Mouse (Mus musculus) adrenal gland, postnatal 36 days (tissue): Measurements from ENCODE around the gene Ifitm10. TPM values are rescaled to one million over a fixed set of nuclear protein-coding genes. Genes with fewer than 3 reads are reported as not detected.
"Not testable (repeated sequence)": the region's sequence is repeated elsewhere in the genome, so short reads cannot be mapped to it uniquely, and the experiment has no call there.

Experiments used
- DNase-seq, 2 experiments: peaks; one replicate each; pipeline ENCODE4 v3.0.0; 2021; ENCODE audit warnings: mixed read lengths in 1 of 2
- total RNA-seq, 2 experiments: library from RNA; stranded (reverse); gene quantifications; 2 replicates each; pipeline ENCODE4 v1.2.3; 2021

The Ifitm10 gene
- total RNA-seq, 2 experiments from 2014 or later = 3.0 to 4.4 TPM

GRCm38 (mm10) chr7:142368856-142369255, 4.7 kb downstream of the Ifitm10 start:
- DNase-seq = no peak

- no peak for DNase-seq
Observed at GRCm38 (mm10) chr7:142363107-142363506, 10.4 kb downstream of the Ifitm10 start.

- DNase-seq = no peak
Observed at GRCm38 (mm10) chr7:142360743-142361142, 12.8 kb downstream of the Ifitm10 start.

- DNase-seq = peak in 1 of 2 experiments; percentile 30
Observed at GRCm38 (mm10) chr7:142359129-142359528, 14.4 kb downstream of the Ifitm10 start.

- DNase-seq = no peak
Observed at GRCm38 (mm10) chr7:142357566-142357965, 16.0 kb downstream of the Ifitm10 start.

GRCm38 (mm10) chr7:142354661-142355233, 18.8 kb downstream of the Ifitm10 start:
- no peak for DNase-seq

GRCm38 (mm10) chr7:142353854-142354253, 19.7 kb downstream of the Ifitm10 start:
- DNase-seq = no peak

GRCm38 (mm10) chr7:142351569-142351968, 22.0 kb downstream of the Ifitm10 start:
- no peak for DNase-seq

- DNase-seq = no peak
Observed at GRCm38 (mm10) chr7:142349308-142349961, 24.1 kb downstream of the Ifitm10 start.

- DNase-seq = no peak
Observed at GRCm38 (mm10) chr7:142347542-142347941, 26.0 kb downstream of the Ifitm10 start.

GRCm38 (mm10) chr7:142342247-142342640, 31.3 kb downstream of the Ifitm10 start:
- no peak for DNase-seq

GRCm38 (mm10) chr7:142341564-142342246, 31.8 kb downstream of the Ifitm10 start:
- no peak for DNase-seq

GRCm38 (mm10) chr7:142340269-142340970, 33.1 kb downstream of the Ifitm10 start:
- DNase-seq = no peak

GRCm38 (mm10) chr7:142335151-142335550, 38.4 kb downstream of the Ifitm10 start:
- no peak for DNase-seq

- peak; percentile 90 to 93 for DNase-seq
Observed at GRCm38 (mm10) chr7:142334246-142334645, 39.3 kb downstream of the Ifitm10 start.

- not testable (repeated sequence) for DNase-seq
Observed at GRCm38 (mm10) chr7:142332741-142333140, 40.8 kb downstream of the Ifitm10 start.

- DNase-seq = no peak
Observed at GRCm38 (mm10) chr7:142331281-142331680, 42.3 kb downstream of the Ifitm10 start.

GRCm38 (mm10) chr7:142330271-142330724, 43.3 kb downstream of the Ifitm10 start:
- DNase-seq = peak; percentile 55 to 74

- DNase-seq = no peak
Observed at GRCm38 (mm10) chr7:142328507-142328906, 45.0 kb downstream of the Ifitm10 start.

GRCm38 (mm10) chr7:142326714-142327445, 46.7 kb downstream of the Ifitm10 start:
- peak; percentile 34 to 40 for DNase-seq

GRCm38 (mm10) chr7:142323396-142324117, 50.0 kb downstream of the Ifitm10 start:
- DNase-seq = no peak
